Mouse (Mus musculus) limb, embryonic 15.5 days (tissue): ENCODE results near the gene Rhbdd1. TPM values are rescaled to one million over a fixed set of nuclear protein-coding genes. Genes with fewer than 3 reads are reported as not detected.
A peak's percentile ranks its signal among the peaks of the same experiment; 100 is the strongest.

Experiments used
- ATAC-seq: fragments of 200-750 bp; cut with Nextera tagmentation; 2 replicates; pipeline ENCODE4 v1.8.0; 2017; ENCODE audit warnings: low read depth, moderate TSS enrichment; ENCODE audit not compliant: insufficient number of reproducible peaks, low FRiP score, low TSS enrichment
- H3K27ac ChIP-seq: fragments of 300-500 bp; sonication (generic); 2 replicates; pipeline ENCODE4 v1.5.1; 2015; ENCODE audit warnings: moderate library complexity, mild to moderate bottlenecking, inconsistent platforms
- H3K27me3 ChIP-seq: fragments of 300-500 bp; sonication (generic); 2 replicates; pipeline ENCODE4 v1.6.1; 2015; ENCODE audit warnings: inconsistent platforms
- H3K36me3 ChIP-seq: fragments of 300-500 bp; sonication (generic); 2 replicates; pipeline ENCODE4 v1.6.1; 2015; ENCODE audit warnings: inconsistent platforms
- H3K4me1 ChIP-seq: fragments of 300-500 bp; sonication (generic); 2 replicates; pipeline ENCODE4 v1.6.1; 2015; ENCODE audit warnings: inconsistent platforms
- H3K4me2 ChIP-seq: fragments of 300-500 bp; sonication (generic); 2 replicates; pipeline ENCODE4 v1.6.1; 2015; ENCODE audit warnings: mild to moderate bottlenecking, inconsistent platforms
- H3K4me3 ChIP-seq: fragments of 300-500 bp; sonication (generic); 2 replicates; pipeline ENCODE4 v1.5.1; 2015; ENCODE audit warnings: mild to moderate bottlenecking, inconsistent platforms
- H3K9ac ChIP-seq: fragments of 300-500 bp; sonication (generic); 2 replicates; pipeline ENCODE4 v1.6.1; 2015; ENCODE audit warnings: inconsistent platforms
- H3K9me3 ChIP-seq: fragments of 300-500 bp; sonication (generic); 2 replicates; pipeline ENCODE4 v1.6.1; 2016; ENCODE audit warnings: inconsistent platforms
- WGBS: fragments of 180-500 bp; shearing (Covaris S2); methylation state at CpG from one replicate; pipeline ENCODE4 v1.1.7; 2015; 5-methylcytosine and 5-hydroxymethylcytosine counted together
- microRNA-seq: library from miRNA; unstranded; fragments of <30 nt; microRNA quantifications from one replicate; pipeline ENCODE4, GENCODE M21; 2016
- polyA plus RNA-seq: library from polyadenylated mRNA; unstranded; fragments of >200 nt; fragmentation: Nextera tagmentation; extraction: Ambion mirVana; gene quantifications from 2 replicates; pipeline ENCODE4 v1.2.1, GENCODE M21; 2015

Gene Rhbdd1
- polyA plus RNA-seq, 1 experiment from 2014 or later = 11.2 TPM

DNA sequence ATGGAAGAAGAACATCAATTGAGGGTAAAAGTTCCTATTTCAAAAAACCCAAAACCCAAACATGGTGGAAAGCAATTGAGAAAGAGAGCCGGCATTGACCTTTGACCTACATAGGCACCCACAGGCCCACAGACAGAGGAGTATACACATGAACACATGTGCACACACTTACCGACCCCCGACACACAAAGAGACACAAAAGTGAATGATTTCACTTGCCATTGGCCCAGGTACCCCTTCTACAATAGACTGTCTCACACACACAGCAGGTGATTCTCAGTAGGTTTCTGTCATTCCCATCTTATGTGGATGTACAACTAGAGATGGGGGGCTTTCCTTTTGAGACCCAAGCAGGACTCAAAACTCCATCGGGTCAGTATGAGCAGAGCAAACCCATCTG is 159.6 kb downstream of the Rhbdd1 start:
- ATAC-seq = no peak
- H3K36me3 ChIP-seq = no peaks in the 10 kb centered on the region
- no peak overlapping the region for H3K4me3 ChIP-seq
- WGBS = 76% methylated on average over 4 of the region's 4 CpGs
- no peaks in the 10 kb centered on the region for H3K27me3 ChIP-seq
- H3K4me2 ChIP-seq = peak overlapping the region; percentile 12; the same call in 1 of the 2 replicates
- no peaks in the 10 kb centered on the region for H3K9me3 ChIP-seq
- H3K4me1 ChIP-seq = peaks cover 13% of the 10 kb centered on the region; the same call in 1 of the 2 replicates
- H3K9ac ChIP-seq = no peak overlapping the region
- H3K27ac ChIP-seq = 0 out of 2 replicates have a peak overlapping the region, but pooled peaks have one; percentile 57

DNA sequence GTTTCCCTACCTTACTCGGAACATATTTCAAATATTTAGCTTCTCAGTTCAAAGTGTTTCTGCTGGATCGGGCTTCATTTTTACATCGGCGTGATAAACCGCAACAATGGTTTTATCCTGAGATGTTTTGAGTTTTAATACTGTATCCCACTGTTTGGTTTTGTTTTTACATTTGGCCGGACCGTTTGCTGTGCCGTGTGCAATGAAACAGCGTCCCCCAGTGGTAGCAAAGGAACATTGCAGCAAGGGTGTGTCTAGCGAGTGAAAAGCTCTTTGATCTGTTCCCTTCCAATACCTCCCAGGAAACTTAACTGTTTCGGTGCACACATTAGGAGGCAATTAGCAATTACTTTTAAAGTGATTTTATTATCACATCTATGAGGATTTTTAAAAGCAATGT is 160.0 kb downstream of the Rhbdd1 start:
- no peaks in the 10 kb centered on the region for H3K36me3 ChIP-seq
- H3K9me3 ChIP-seq = no peaks in the 10 kb centered on the region
- WGBS = 28% methylated on average over 11 of the region's 11 CpGs
- peak overlapping the region; percentile 12; the same call in 1 of the 2 replicates for H3K4me2 ChIP-seq
- peaks cover 13% of the 10 kb centered on the region; the same call in 1 of the 2 replicates for H3K4me1 ChIP-seq
- 0 out of 2 replicates have a peak, but pooled peaks have one; percentile 15 for ATAC-seq
- peak overlapping the region; percentile 57 for H3K27ac ChIP-seq
- no peak overlapping the region for H3K9ac ChIP-seq
- no peak overlapping the region for H3K4me3 ChIP-seq
- no peaks in the 10 kb centered on the region for H3K27me3 ChIP-seq

DNA sequence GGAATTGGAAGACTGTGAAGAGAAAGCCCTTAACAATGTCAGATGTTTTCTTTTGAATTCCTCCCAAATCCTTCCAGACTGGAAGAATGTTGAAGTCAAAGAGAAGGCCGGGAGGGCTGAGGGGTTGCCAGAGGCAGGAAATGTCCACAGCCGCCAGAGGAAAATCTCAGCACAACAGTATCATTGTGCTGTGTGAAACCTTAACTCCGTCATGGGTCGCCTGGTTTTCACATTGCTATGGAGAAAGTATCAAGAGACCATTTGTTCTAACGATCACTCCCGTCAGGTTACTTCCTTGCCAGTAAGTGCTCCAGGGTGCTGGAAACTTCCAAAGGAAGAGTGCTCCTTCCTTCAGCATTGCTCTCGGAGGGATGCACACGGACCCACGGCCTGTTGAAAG is 160.5 kb downstream of the Rhbdd1 start:
- Histone ChIP-seq H3K27ac (peak overlapping the region; percentile 57), H3K9ac (no peak overlapping the region), H3K36me3 (no peaks in the 10 kb centered on the region), H3K27me3 (no peaks in the 10 kb centered on the region), H3K4me1 (peaks cover 13% of the 10 kb centered on the region; the same call in 1 of the 2 replicates), H3K4me2 (peak overlapping the region; percentile 12; the same call in 1 of the 2 replicates), H3K9me3 (no peaks in the 10 kb centered on the region), H3K4me3 (no peak overlapping the region)
- ATAC-seq = peak; percentile 65; the same call in 1 of the 2 replicates
- WGBS = 12% methylated on average over 9 of the region's 9 CpGs

DNA sequence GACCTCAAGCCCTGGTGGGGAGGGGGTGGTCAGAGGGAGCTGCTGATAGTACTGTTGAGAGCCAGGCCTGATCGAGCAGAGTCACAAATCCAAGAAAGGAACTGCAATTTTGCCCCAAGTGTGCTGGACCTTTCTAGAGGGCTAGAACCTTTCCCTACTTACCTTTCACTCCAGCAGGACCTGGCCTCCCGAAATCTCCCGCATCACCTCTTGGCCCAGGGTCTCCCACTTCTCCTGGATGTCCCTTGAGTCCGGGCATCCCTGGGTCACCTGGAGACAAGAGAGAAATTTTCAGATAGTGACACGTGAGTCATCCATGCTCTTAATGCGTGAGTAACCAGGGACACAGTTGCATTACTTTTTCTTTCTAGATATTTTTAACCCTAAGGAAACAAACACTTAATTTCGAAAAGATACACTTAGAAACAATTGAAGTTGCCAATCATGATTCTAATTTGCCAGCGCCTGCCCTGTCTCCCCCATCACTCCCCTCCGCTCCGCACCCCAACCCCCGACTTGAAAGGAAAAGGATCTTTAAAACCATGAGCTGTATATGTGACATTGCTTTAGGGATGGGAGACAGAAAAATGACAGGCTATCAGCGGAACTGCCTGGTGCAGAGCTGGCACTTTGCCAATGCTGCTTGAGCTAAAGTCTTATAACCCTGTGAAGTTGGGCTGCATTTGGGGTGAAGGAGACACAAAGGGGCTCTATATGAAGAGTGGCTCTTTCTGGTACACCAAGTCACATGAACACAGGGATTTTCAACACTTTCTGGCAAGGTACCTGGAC is 163.6 kb downstream of the Rhbdd1 start:
- H3K4me2 ChIP-seq = no peak overlapping the region
- no peak overlapping the region for H3K9ac ChIP-seq
- H3K9me3 ChIP-seq = no peaks in the 10 kb centered on the region
- H3K36me3 ChIP-seq = no peaks in the 10 kb centered on the region
- H3K27ac ChIP-seq = no peak overlapping the region
- no peak for ATAC-seq
- no peak overlapping the region for H3K4me3 ChIP-seq
- no peaks in the 10 kb centered on the region for H3K27me3 ChIP-seq
- peaks cover 9% of the 10 kb centered on the region; the same call in 1 of the 2 replicates for H3K4me1 ChIP-seq
- 72% methylated on average over 12 of the region's 12 CpGs for WGBS

DNA sequence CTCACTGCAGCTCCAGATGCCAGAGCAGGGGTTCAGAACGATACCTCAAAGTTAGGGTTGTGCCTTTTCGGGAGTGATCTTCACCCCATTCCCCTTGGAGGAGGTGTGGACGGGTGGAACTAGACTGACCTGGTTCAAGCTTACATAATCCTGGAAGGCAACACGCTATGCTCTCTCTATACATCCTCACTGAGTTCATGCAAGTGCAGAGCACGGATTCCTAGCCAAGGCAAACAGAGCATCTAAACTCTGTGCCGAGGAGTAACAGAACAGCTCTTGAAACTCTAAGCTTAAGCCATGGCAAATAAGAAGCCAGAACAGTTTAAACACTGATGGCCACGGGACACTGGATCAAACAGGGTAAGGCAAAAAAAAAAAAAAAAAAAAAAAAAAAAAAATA is 166.1 kb downstream of the Rhbdd1 start:
- Histone ChIP-seq H3K9ac (no peak overlapping the region), H3K27ac (no peak overlapping the region), H3K27me3 (no peaks in the 10 kb centered on the region), H3K9me3 (no peaks in the 10 kb centered on the region), H3K4me2 (no peak overlapping the region), H3K36me3 (no peaks in the 10 kb centered on the region), H3K4me3 (no peak overlapping the region), H3K4me1 (no peaks in the 10 kb centered on the region)
- no peak for ATAC-seq
- WGBS = 71% methylated on average over 7 of the region's 7 CpGs

DNA sequence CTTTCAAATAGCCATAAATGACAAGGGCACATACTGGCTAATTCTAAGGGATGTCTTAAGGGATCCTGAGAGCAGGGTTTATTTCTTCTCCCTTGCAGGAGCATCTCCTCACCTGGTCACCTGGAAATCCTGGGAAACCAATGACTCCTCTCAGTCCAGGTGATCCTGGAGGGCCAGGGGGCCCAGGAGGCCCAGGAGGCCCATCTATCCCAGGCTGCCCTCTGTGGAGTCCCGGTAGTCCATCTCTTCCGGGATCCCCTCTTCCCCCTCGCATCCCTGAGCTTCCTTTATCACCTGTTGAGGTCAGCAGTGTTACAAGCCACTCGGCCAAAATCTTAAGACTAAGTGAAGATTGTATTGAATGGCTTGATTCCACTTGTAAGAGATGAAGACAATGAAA is 170.1 kb downstream of the Rhbdd1 start:
- no peaks in the 10 kb centered on the region for H3K9me3 ChIP-seq
- no peaks in the 10 kb centered on the region for H3K4me1 ChIP-seq
- H3K36me3 ChIP-seq = no peaks in the 10 kb centered on the region
- no peaks in the 10 kb centered on the region for H3K27me3 ChIP-seq
- ATAC-seq = no peak
- H3K4me2 ChIP-seq = no peak overlapping the region
- WGBS = 73% methylated on average over 4 of the region's 4 CpGs
- no peak overlapping the region for H3K27ac ChIP-seq
- H3K4me3 ChIP-seq = no peak overlapping the region
- no peak overlapping the region for H3K9ac ChIP-seq

DNA sequence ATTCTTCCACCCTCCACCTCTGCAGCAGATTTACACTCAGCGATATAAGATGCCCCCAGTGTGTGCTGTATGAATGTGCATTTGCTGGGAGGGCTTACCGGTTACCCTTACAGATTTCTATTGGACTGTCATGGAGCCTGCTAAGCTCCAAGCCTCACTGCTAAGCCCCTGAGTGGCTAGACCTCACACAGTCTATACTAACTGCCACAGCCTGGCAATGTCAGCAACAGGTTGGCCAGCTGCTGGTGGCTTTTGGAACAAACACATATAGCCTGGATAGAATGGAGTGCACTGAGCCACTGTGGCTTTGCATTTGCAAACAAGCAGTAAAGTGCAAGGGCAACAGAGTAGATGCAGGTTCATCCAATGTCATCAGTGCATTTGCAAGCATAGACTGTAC is 175.7 kb downstream of the Rhbdd1 start:
- no peak overlapping the region for H3K4me2 ChIP-seq
- H3K4me3 ChIP-seq = no peak overlapping the region
- no peak overlapping the region for H3K9ac ChIP-seq
- no peak overlapping the region for H3K27ac ChIP-seq
- no peak for ATAC-seq
- H3K27me3 ChIP-seq = no peaks in the 10 kb centered on the region
- 80% methylated on average over 2 of the region's 2 CpGs for WGBS
- peaks cover 1% of the 10 kb centered on the region; the same call in 1 of the 2 replicates for H3K4me1 ChIP-seq
- H3K9me3 ChIP-seq = no peaks in the 10 kb centered on the region
- no peaks in the 10 kb centered on the region for H3K36me3 ChIP-seq

Small RNAs within 50 kb of the gene (microRNA-seq; reads per million reads assigned to microRNA genes)
- gene Gm22112 = not detected

Other genes starting within 250 kb of the Rhbdd1 start
- 39.8 and 43.6 TPM in 2 replicates for gene Gm9747, start 83.3 kb upstream of the Rhbdd1 start, polyA plus RNA-seq
- 13.4 and 13.5 TPM in 2 replicates for gene Irs1, start 25.0 kb upstream of the Rhbdd1 start, polyA plus RNA-seq